Mouse (Mus musculus): Measurements from ENCODE around the gene Hp1bp3. TPM values are rescaled to one million over a fixed set of nuclear protein-coding genes. Genes with fewer than 3 reads are reported as not detected.

The Hp1bp3 gene
- total and polyA plus RNA-seq, 3 experiments, result 61.9 to 78.2 (median 66.9) TPM

DNA sequence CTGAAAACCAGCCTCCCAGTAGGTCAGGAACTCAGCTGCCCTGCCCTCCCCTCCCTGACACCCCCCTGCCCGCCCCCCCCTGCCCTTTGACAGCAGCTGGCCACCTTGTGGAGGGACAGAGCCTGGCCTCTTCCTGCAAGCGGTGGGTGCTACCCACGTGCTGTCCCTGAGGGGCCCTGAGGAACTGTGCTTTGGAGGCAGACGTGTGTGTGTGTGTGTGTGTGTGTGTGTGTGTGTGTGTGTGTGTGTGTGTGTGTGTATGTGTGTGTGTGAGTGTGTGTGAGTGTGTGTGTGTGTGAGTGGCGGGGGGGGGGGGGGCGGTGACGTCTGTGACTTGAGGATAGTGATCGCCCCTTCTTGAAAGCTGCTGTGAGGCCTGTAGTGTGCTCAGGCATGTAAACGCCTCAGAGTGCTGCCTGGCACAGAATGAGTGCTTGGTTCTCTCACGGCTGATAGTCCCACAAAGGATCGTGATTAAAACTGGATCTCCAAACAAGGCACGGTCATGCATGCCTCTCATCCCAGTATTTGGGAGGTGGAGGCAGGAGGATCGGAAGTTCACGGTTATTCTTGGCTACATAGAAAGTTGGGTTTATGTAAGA, 78.0 kb downstream of the Hp1bp3 start:
- DNase-seq (ENCODE audit: extremely low read depth), result no peak
- in situ Hi-C loops (cut with MboI; ENCODE audit: low pct_ligation_motif_present, low pct_unique_long_range_greater_than_20kb, low sequenced_read_pairs) (no loop called here), dilution Hi-C loops (cut with MboI; ENCODE audit: extremely low pct_ligation_motif_present, extremely low pct_unique_long_range_greater_than_20kb, low sequenced_read_pairs) (no loop called here)
- peaks cover 9 to 27% of the 10 kb centered on the region in 2 experiments for H3K4me1 ChIP-seq (ENCODE audit: control insufficient read depth in 1 of 2, insufficient read depth in 2 of 2)
- TF ChIP-seq CHD1 (IDR thresholded peaks at IDR 0.05; ENCODE audit: low read depth, low read length) (no peak), MXI1 (IDR thresholded peaks at IDR 0.05; ENCODE audit: low read depth, low read length) (no peak), POLR2AphosphoS2 (IDR thresholded peaks at IDR 0.05; ENCODE audit: low read depth, low read length) (no peak), RCOR1 (conservative IDR thresholded peaks at IDR 0.05; ENCODE audit: low read depth, low read length) (no peak), CHD2 (IDR thresholded peaks at IDR 0.05; ENCODE audit: low read length) (no peak), ZKSCAN1 (IDR thresholded peaks at IDR 0.05; ENCODE audit: borderline replicate concordance, low read depth, low read length) (no peak), RAD21 (IDR thresholded peaks at IDR 0.05; ENCODE audit: low read depth, low read length) (no peak), EP300 (IDR thresholded peaks at IDR 0.05; ENCODE audit: low read length) (no peak), ZNF384 (IDR thresholded peaks at IDR 0.05; ENCODE audit: low read depth, low read length) (no peak), SIN3A (IDR thresholded peaks at IDR 0.05; ENCODE audit: low read length) (no peak), TBP (conservative IDR thresholded peaks at IDR 0.05; ENCODE audit: low read depth, low read length) (no peak), MYC (IDR thresholded peaks at IDR 0.05; ENCODE audit: low read depth, low read length) (no peak)
- no peak overlapping the region for H3K9ac ChIP-seq (ENCODE audit: insufficient read depth, low read depth)
- no peaks in the 10 kb centered on the region for H3K36me3 ChIP-seq (replicated peaks in 1 of 2; ENCODE audit: control insufficient read depth in 1 of 2, insufficient read depth in 1 of 2, low read length in 1 of 2)
- no peaks in the 10 kb centered on the region for H3K9me3 ChIP-seq (replicated peaks; ENCODE audit: low read length)
- no peak overlapping the region for H3K27ac ChIP-seq (ENCODE audit: insufficient read depth, low read depth)
- H3K4me3 ChIP-seq (replicated peaks in 1 of 3; ENCODE audit: low read depth in 2 of 3, low read length in 2 of 3, poor library complexity in 1 of 3), result no peak overlapping the region
- peaks cover 8% of the 10 kb centered on the region for H3K27me3 ChIP-seq (replicated peaks)
- no peaks in the 10 kb centered on the region for H3K79me2 ChIP-seq (replicated peaks; ENCODE audit: control insufficient read depth, extremely low read depth, insufficient read depth, poor library complexity, severe bottlenecking)
- H3K4me2 ChIP-seq (ENCODE audit: insufficient read depth, low read depth, poor library complexity, severe bottlenecking), result no peak overlapping the region

Other genes starting within 250 kb of the Hp1bp3 start
- 22.3 and 24.0 TPM in 2 replicates for gene Eif4g3, start 223.3 kb upstream of the Hp1bp3 start, total RNA-seq (2012; rRNA removed)
- gene Eif4g3, start 223.3 kb upstream of the Hp1bp3 start, total RNA-seq (2014; rRNA removed), result 10.8 and 11.9 TPM in 2 replicates
- 44.2 and 47.2 TPM in 2 replicates for gene Eif4g3, start 223.3 kb upstream of the Hp1bp3 start, polyA plus RNA-seq (2012; ENCODE audit: insufficient read length, low read depth)
- 0.68 and 1.1 TPM in 2 replicates for gene Sh2d5, start 34.1 kb downstream of the Hp1bp3 start, total RNA-seq (2012; rRNA removed)
- gene Sh2d5, start 34.1 kb downstream of the Hp1bp3 start, total RNA-seq (2014; rRNA removed), result 0.24 and 0.28 TPM in 2 replicates
- gene Sh2d5, start 34.1 kb downstream of the Hp1bp3 start, polyA plus RNA-seq (2012; ENCODE audit: insufficient read length, low read depth), result 0.57 and 0.83 TPM in 2 replicates
- gene Kif17, start 34.1 kb downstream of the Hp1bp3 start, total RNA-seq (2012; rRNA removed), result 0.08 and 0.17 TPM in 2 replicates
- 0.55 and 0.59 TPM in 2 replicates for gene Kif17, start 34.1 kb downstream of the Hp1bp3 start, total RNA-seq (2014; rRNA removed)
- 1.5 and 1.8 TPM in 2 replicates for gene Kif17, start 34.1 kb downstream of the Hp1bp3 start, polyA plus RNA-seq (2012; ENCODE audit: insufficient read length, low read depth)
- 163 and 184 TPM in 2 replicates for gene Ddost, start 88.4 kb downstream of the Hp1bp3 start, total RNA-seq (2012; rRNA removed)
- gene Ddost, start 88.4 kb downstream of the Hp1bp3 start, total RNA-seq (2014; rRNA removed), result 153 and 164 TPM in 2 replicates
- 174 and 186 TPM in 2 replicates for gene Ddost, start 88.4 kb downstream of the Hp1bp3 start, polyA plus RNA-seq (2012; ENCODE audit: insufficient read length, low read depth)
- 7.9 and 10.8 TPM in 2 replicates for gene Pink1, start 110.0 kb downstream of the Hp1bp3 start, total RNA-seq (2012; rRNA removed)
- gene Pink1, start 110.0 kb downstream of the Hp1bp3 start, total RNA-seq (2014; rRNA removed), result 7.0 and 7.1 TPM in 2 replicates
- gene Pink1, start 110.0 kb downstream of the Hp1bp3 start, polyA plus RNA-seq (2012; ENCODE audit: insufficient read length, low read depth), result 5.5 and 7.2 TPM in 2 replicates
- not detected in 2 replicates for gene Cda, start 151.7 kb downstream of the Hp1bp3 start, total RNA-seq (2012; rRNA removed)
- gene Cda, start 151.7 kb downstream of the Hp1bp3 start, total RNA-seq (2014; rRNA removed), result not detected in 2 replicates
- gene Cda, start 151.7 kb downstream of the Hp1bp3 start, polyA plus RNA-seq (2012; ENCODE audit: insufficient read length, low read depth), result not detected in 2 replicates
- not detected in 2 replicates for gene Fam43b, start 180.2 kb downstream of the Hp1bp3 start, total RNA-seq (2012; rRNA removed)
- gene Fam43b, start 180.2 kb downstream of the Hp1bp3 start, total RNA-seq (2014; rRNA removed), result not detected in 2 replicates
- gene Fam43b, start 180.2 kb downstream of the Hp1bp3 start, polyA plus RNA-seq (2012; ENCODE audit: insufficient read length, low read depth), result not detected in 2 replicates
- 12.3 and 19.7 TPM in 2 replicates for gene Mul1, start 218.4 kb downstream of the Hp1bp3 start, total RNA-seq (2012; rRNA removed)
- 8.8 and 10.2 TPM in 2 replicates for gene Mul1, start 218.4 kb downstream of the Hp1bp3 start, total RNA-seq (2014; rRNA removed)
- gene Mul1, start 218.4 kb downstream of the Hp1bp3 start, polyA plus RNA-seq (2012; ENCODE audit: insufficient read length, low read depth), result 20.2 and 26.8 TPM in 2 replicates
- gene Camk2n1, start 238.0 kb downstream of the Hp1bp3 start, total RNA-seq (2012; rRNA removed), result 0.04 and 0.13 TPM in 2 replicates
- gene Camk2n1, start 238.0 kb downstream of the Hp1bp3 start, total RNA-seq (2014; rRNA removed), result not detected in 2 replicates
- gene Camk2n1, start 238.0 kb downstream of the Hp1bp3 start, polyA plus RNA-seq (2012; ENCODE audit: insufficient read length, low read depth), result not detected in 2 replicates